20 mouse cellular contexts compared by ENCODE assay signal in genomic region chr1:81132007-81132712, GRCm38 (mm10). TPM values are rescaled to one million over a fixed set of nuclear protein-coding genes. Genes with fewer than 3 reads are reported as not detected.
DNase-seq lines count a peak whose midpoint lies in the region; ATAC-seq lines count a peak whose summit lies in the region.
"Had no signal": no experiment of that assay in that cellular context is flagged by ENCODE, and none has a peak within 500 bp of the region (broad histone marks: within the 10 kb centered on the region; RNA-seq: fewer than 3 reads in every experiment).

No protein-coding gene starts in this region.

- no peak overlapping the region for H3K4me3 ChIP-seq in forebrain, embryonic 14.5 days (ENCODE audit: low read depth, low read length)
- no peak overlapping the region for H3K4me3 ChIP-seq in forebrain, embryonic 11.5 days (ENCODE audit: low read depth, low read length)
- H3K4me3 ChIP-seq in neural tube, embryonic 12.5 days, result no peak overlapping the region
- no peak overlapping the region for H3K4me3 ChIP-seq in forebrain, embryonic 16.5 days (replicated peaks; ENCODE audit: low read length)
- H3K4me3 ChIP-seq: embryonic facial prominence, embryonic 15.5 days; kidney, embryonic 15.5 days; limb, embryonic 12.5 days; liver, embryonic 13.5 days; midbrain, embryonic 10.5 days had no signal

- H3K9me3 ChIP-seq in forebrain, embryonic 14.5 days (replicated peaks; ENCODE audit: control insufficient read depth, low read length), result no peaks in the 10 kb centered on the region
- no peaks in the 10 kb centered on the region for H3K9me3 ChIP-seq in forebrain, embryonic 11.5 days (ENCODE audit: control insufficient read depth, low read length)
- no peaks in the 10 kb centered on the region for H3K9me3 ChIP-seq in neural tube, embryonic 12.5 days
- no peaks in the 10 kb centered on the region for H3K9me3 ChIP-seq in forebrain, embryonic 16.5 days (ENCODE audit: control insufficient read depth, low read length)
- H3K9me3 ChIP-seq: embryonic facial prominence, embryonic 15.5 days; kidney, embryonic 15.5 days; limb, embryonic 12.5 days; liver, embryonic 13.5 days; midbrain, embryonic 10.5 days had no signal

- no peaks in the 10 kb centered on the region for H3K36me3 ChIP-seq in forebrain, embryonic 14.5 days (ENCODE audit: control insufficient read depth, insufficient read depth, low read length)
- no peaks in the 10 kb centered on the region for H3K36me3 ChIP-seq in forebrain, embryonic 11.5 days (ENCODE audit: control insufficient read depth, insufficient read depth, low read length)
- no peaks in the 10 kb centered on the region for H3K36me3 ChIP-seq in neural tube, embryonic 12.5 days
- no peaks in the 10 kb centered on the region for H3K36me3 ChIP-seq in forebrain, embryonic 16.5 days (ENCODE audit: control insufficient read depth, insufficient read depth)
- H3K36me3 ChIP-seq: embryonic facial prominence, embryonic 15.5 days; kidney, embryonic 15.5 days; limb, embryonic 12.5 days; liver, embryonic 13.5 days; midbrain, embryonic 10.5 days had no signal

- H3K9ac ChIP-seq in forebrain, embryonic 14.5 days (ENCODE audit: low read length), result no peak overlapping the region
- no peak overlapping the region for H3K9ac ChIP-seq in forebrain, embryonic 11.5 days (ENCODE audit: low read length)
- no peak overlapping the region for H3K9ac ChIP-seq in neural tube, embryonic 12.5 days
- H3K9ac ChIP-seq in forebrain, embryonic 16.5 days (replicated peaks; ENCODE audit: low read depth, low read length), result no peak overlapping the region
- H3K9ac ChIP-seq: embryonic facial prominence, embryonic 15.5 days; kidney, embryonic 15.5 days; limb, embryonic 12.5 days; liver, embryonic 13.5 days; lung, embryonic 14.5 days had no signal

- ATAC-seq in forebrain, embryonic 14.5 days, result no peak; the same call in 1 of the 2 replicates
- no peak for ATAC-seq in forebrain, embryonic 11.5 days (replicated peaks; ENCODE audit: low FRiP score)
- ATAC-seq in neural tube, embryonic 12.5 days (ENCODE audit: low FRiP score, low read depth), result peak; percentile 41; the same call in 1 of the 2 replicates
- peak; percentile 63; the same call in 1 of the 2 replicates for ATAC-seq in forebrain, embryonic 16.5 days
- ATAC-seq: intestine, embryonic 16.5 days had no signal

- no peaks in the 10 kb centered on the region for H3K27me3 ChIP-seq in forebrain, embryonic 14.5 days (replicated peaks; ENCODE audit: control insufficient read depth, insufficient read depth, low read length)
- H3K27me3 ChIP-seq in forebrain, embryonic 11.5 days (ENCODE audit: control insufficient read depth, insufficient read depth, low read length), result no peaks in the 10 kb centered on the region
- H3K27me3 ChIP-seq in neural tube, embryonic 12.5 days (replicated peaks), result no peaks in the 10 kb centered on the region
- H3K27me3 ChIP-seq in forebrain, embryonic 16.5 days (replicated peaks; ENCODE audit: control insufficient read depth, insufficient read depth, low read length), result no peaks in the 10 kb centered on the region
- H3K27me3 ChIP-seq: embryonic facial prominence, embryonic 15.5 days; kidney, embryonic 15.5 days; limb, embryonic 12.5 days; liver, embryonic 13.5 days had no signal

- peak; percentile 41 for DNase-seq in forebrain, embryonic 14.5 days (ENCODE audit: low spot score)
- DNase-seq in forebrain, embryonic 11.5 days (ENCODE audit: low spot score), result no peak
- no peak for DNase-seq in neural tube, embryonic 10.5 days (ENCODE audit: extremely low spot score, low spot score)
- DNase-seq in lung, postnatal 10 days, result no peak
- DNase-seq in lung, postnatal 36 days, result no peak
- DNase-seq: adrenal gland, adult 2 months; gastrocnemius, postnatal 36 days; liver, embryonic 13.5 days; lung, embryonic 14.5 days; retina, postnatal 1 day had no signal

- no peak overlapping the region for H3K27ac ChIP-seq in forebrain, embryonic 14.5 days (ENCODE audit: low read depth, low read length)
- no peak overlapping the region for H3K27ac ChIP-seq in forebrain, embryonic 11.5 days (ENCODE audit: low read depth, low read length)
- H3K27ac ChIP-seq in neural tube, embryonic 12.5 days, result no peak overlapping the region
- no peak overlapping the region for H3K27ac ChIP-seq in forebrain, embryonic 16.5 days (ENCODE audit: low read length)
- H3K27ac ChIP-seq: embryonic facial prominence, embryonic 15.5 days; kidney, embryonic 15.5 days; limb, embryonic 12.5 days; liver, embryonic 13.5 days; macrophage; midbrain, embryonic 10.5 days; stomach, postnatal 0 days had no signal

- no peak overlapping the region for H3K4me2 ChIP-seq in forebrain, embryonic 14.5 days (ENCODE audit: low read length)
- no peak overlapping the region for H3K4me2 ChIP-seq in forebrain, embryonic 11.5 days (ENCODE audit: low read depth, low read length, severe bottlenecking)
- H3K4me2 ChIP-seq in neural tube, embryonic 12.5 days (replicated peaks), result no peak overlapping the region
- H3K4me2 ChIP-seq in forebrain, embryonic 16.5 days (ENCODE audit: low read length), result no peak overlapping the region
- H3K4me2 ChIP-seq: embryonic facial prominence, embryonic 15.5 days; kidney, embryonic 15.5 days; limb, embryonic 12.5 days; liver, embryonic 13.5 days; lung, embryonic 14.5 days had no signal

- H3K4me1 ChIP-seq in forebrain, embryonic 14.5 days (ENCODE audit: control insufficient read depth, insufficient read depth, low read length), result no peaks in the 10 kb centered on the region
- H3K4me1 ChIP-seq in forebrain, embryonic 11.5 days (replicated peaks; ENCODE audit: control insufficient read depth, insufficient read depth, low read length), result no peaks in the 10 kb centered on the region
- no peaks in the 10 kb centered on the region for H3K4me1 ChIP-seq in neural tube, embryonic 12.5 days
- H3K4me1 ChIP-seq in forebrain, embryonic 16.5 days (replicated peaks; ENCODE audit: control insufficient read depth, insufficient read depth, low read length), result no peaks in the 10 kb centered on the region
- H3K4me1 ChIP-seq: embryonic facial prominence, embryonic 15.5 days; kidney, embryonic 15.5 days; limb, embryonic 12.5 days; liver, embryonic 13.5 days; midbrain, embryonic 10.5 days had no signal

- 55% methylated on average over 8 of the region's 8 CpGs for WGBS in forebrain, embryonic 14.5 days
- WGBS in forebrain, embryonic 11.5 days, result 79% methylated on average over 8 of the region's 8 CpGs
- 73% methylated on average over 8 of the region's 8 CpGs for WGBS in neural tube, embryonic 12.5 days
- WGBS in forebrain, embryonic 16.5 days, result 38% methylated on average over 8 of the region's 8 CpGs

RNA-seq across cellular contexts. Expression of gene Nyap2, which starts 55.4 kb away (rescaled TPM):
- 4.5 and 7.2 TPM in 2 replicates for polyA plus RNA-seq in forebrain, embryonic 14.5 days (2014; fragmentation: Nextera tagmentation; extraction: Ambion mirVana)
- 1.1 TPM in 2 replicates for polyA plus RNA-seq in forebrain, embryonic 11.5 days (2014; fragmentation: Nextera tagmentation; extraction: Ambion mirVana)
- 11.2 and 13.4 TPM in 2 replicates for polyA plus RNA-seq in neural tube, embryonic 12.5 days (2016; fragmentation: Nextera tagmentation; extraction: Ambion mirVana)
- 11.2 and 12.0 TPM in 2 replicates for polyA plus RNA-seq in forebrain, embryonic 16.5 days (2015; fragmentation: Nextera tagmentation; extraction: Ambion mirVana)
- polyA plus RNA-seq: C2C12; lung, embryonic 14.5 days had no signal

Comparison
In these comparisons a context has a peak if more than half of its experiments do, and no peak if none do; other contexts are left out.
1. ATAC-seq: peak in neural tube, embryonic 12.5 days (single experiment) and forebrain, embryonic 16.5 days (single experiment); none in forebrain, embryonic 14.5 days (single experiment) and forebrain, embryonic 11.5 days (single experiment).